Mouse (Mus musculus): ENCODE measurements at regions not wholly inside any gene's neighbourhood (a gene's known extent, or its start where the extent isn't known, plus 50 kb on each side); places are given as distances from the start of the nearest gene placed in this dataset.

DNA sequence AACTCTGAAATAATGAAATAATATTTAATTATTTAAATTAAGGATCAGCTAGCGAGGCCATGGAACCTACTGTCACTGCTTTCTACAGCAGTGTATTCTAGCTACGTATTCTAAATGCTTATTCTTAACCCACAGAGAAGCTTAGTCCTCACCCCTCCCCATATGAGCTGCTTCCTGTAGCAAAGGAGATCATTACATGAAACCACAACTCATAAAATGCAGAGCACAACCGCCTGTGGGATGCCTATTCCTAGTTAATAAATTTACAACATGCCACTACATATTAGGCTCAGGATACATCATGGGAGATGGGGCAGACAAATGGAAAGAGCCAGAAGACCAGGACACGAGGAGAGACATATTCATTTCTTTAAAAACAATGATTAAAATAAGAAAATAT, 87.8 kb upstream of the Klhl1 start:
- DNase-seq (ENCODE audit: extremely low read depth, insufficient read length, low spot score), result no peak

DNA sequence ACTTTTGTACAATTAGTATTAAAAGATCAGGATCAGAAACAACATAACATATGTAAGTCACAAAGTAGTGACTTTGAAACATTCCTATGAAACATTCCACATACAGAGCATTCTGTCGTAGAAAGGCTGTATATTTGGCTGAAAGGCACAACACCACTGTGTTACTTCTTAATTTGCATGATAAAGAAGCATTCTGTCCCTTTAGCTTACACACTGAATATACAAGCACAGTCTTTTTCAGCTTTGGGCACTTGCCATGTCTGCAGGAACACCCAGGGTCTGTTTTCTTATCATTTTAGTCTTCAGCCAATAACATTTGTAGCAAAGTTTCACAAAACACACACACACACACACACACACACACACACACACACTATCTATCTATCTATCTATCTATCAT, 82.2 kb upstream of the Klhl1 start:
- peak; percentile 0 for DNase-seq (ENCODE audit: extremely low read depth, insufficient read length, low spot score)

DNA sequence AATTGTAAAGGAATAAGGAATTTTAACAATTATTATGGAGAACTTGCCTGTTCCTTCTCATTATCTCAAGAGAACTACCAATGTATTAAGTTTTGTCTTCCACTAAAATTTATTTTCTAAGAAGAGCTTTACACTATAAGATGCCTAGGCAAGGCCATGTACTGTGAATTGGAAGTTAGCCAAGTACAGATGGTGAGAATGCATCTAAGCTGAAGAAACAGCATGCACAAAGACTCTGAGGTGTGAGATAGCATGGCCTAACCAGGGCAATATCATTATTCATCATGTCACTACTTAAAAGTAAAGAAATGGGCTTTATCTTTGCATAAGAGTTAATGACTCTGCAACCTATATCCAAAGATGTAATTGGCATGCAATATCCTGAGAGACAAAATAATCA, 73.1 kb upstream of the Klhl1 start:
- no peak for DNase-seq (ENCODE audit: extremely low read depth, insufficient read length, low spot score)
